In genomic region chr5:113372995-113373950, GRCm38 (mm10) we compare ENCODE assay signal across 8 mouse cellular contexts. TPM values are rescaled to one million over a fixed set of nuclear protein-coding genes. Genes with fewer than 3 reads are reported as not detected.
DNase-seq lines count a peak whose midpoint lies in the region; ATAC-seq and TF ChIP-seq lines count a peak whose summit lies in the region.

No protein-coding gene starts in this region.

- WGBS in intestine, embryonic 15.5 days = 7% methylated on average over 33 of the region's 33 CpGs
- 2% methylated on average over 33 of the region's 33 CpGs for WGBS in midbrain, postnatal 0 days

- no peak overlapping the region for H3K27ac ChIP-seq in intestine, embryonic 15.5 days
- H3K27ac ChIP-seq in midbrain, postnatal 0 days (ENCODE audit: low read depth, low read length) = peak overlapping the region; percentile 63

- peak overlapping the region; percentile 52 for H3K4me2 ChIP-seq in intestine, embryonic 15.5 days (replicated peaks)
- H3K4me2 ChIP-seq in midbrain, postnatal 0 days (ENCODE audit: low read depth, low read length, poor library complexity, severe bottlenecking) = peak overlapping the region; percentile 48

- peak overlapping the region; percentile 10; the same call in 1 of the 2 replicates for H3K4me3 ChIP-seq in intestine, embryonic 15.5 days (replicated peaks)
- H3K4me3 ChIP-seq in midbrain, postnatal 0 days (ENCODE audit: low read depth, low read length) = peak overlapping the region; percentile 20; the same call in 1 of the 2 replicates

- peak; percentile 98 for TF ChIP-seq CTCF in midbrain, postnatal 0 days (IDR thresholded peaks at IDR 0.05)

- no peaks in the 10 kb centered on the region for H3K9me3 ChIP-seq in intestine, embryonic 15.5 days
- no peaks in the 10 kb centered on the region for H3K9me3 ChIP-seq in midbrain, postnatal 0 days (ENCODE audit: low read length)

- H3K27me3 ChIP-seq in intestine, embryonic 15.5 days (replicated peaks) = no peaks in the 10 kb centered on the region; the same call in 1 of the 2 replicates
- no peaks in the 10 kb centered on the region for H3K27me3 ChIP-seq in midbrain, postnatal 0 days (ENCODE audit: insufficient read depth, low read length)

- 0 out of 2 replicates have a peak, but pooled peaks cover 6% of the 10 kb centered on the region for H3K4me1 ChIP-seq in intestine, embryonic 15.5 days (replicated peaks)
- 0 out of 2 replicates have a peak, but pooled peaks cover 7% of the 10 kb centered on the region for H3K4me1 ChIP-seq in midbrain, postnatal 0 days (ENCODE audit: insufficient read depth, low read length)

- no peak overlapping the region for H3K9ac ChIP-seq in intestine, embryonic 15.5 days
- peak overlapping the region; percentile 19; the same call in 1 of the 2 replicates for H3K9ac ChIP-seq in midbrain, postnatal 0 days (replicated peaks; ENCODE audit: low read length, poor library complexity, severe bottlenecking)

- H3K36me3 ChIP-seq in intestine, embryonic 15.5 days = no peaks in the 10 kb centered on the region
- H3K36me3 ChIP-seq in midbrain, postnatal 0 days (ENCODE audit: insufficient read depth, low read length) = no peaks in the 10 kb centered on the region

- peak; percentile 10 to 59 for DNase-seq in heart, adult 18-20 months
- DNase-seq in heart, adult 9 months (ENCODE audit: low spot score in 2 of 2) = no peak
- peak; percentile 88 for DNase-seq in cerebellum, adult 9-10 months
- DNase-seq in frontal cortex, postnatal 10 days (ENCODE audit: low spot score in 2 of 2) = peak; percentile 33 to 77
- peak; percentile 89 for DNase-seq in left cerebral cortex, postnatal 4 days
- DNase-seq in midbrain, postnatal 0 days (ENCODE audit: low spot score) = peak; percentile 78
- peak; percentile 57 for DNase-seq in testis, postnatal 14 days (ENCODE audit: low spot score)

- no peak for ATAC-seq in intestine, embryonic 15.5 days
- peak; percentile 66 for ATAC-seq in midbrain, postnatal 0 days (ENCODE audit: low FRiP score)

- intact Hi-C loops in left cerebral cortex, postnatal 4 days (cut with DNase I) = loop anchor here (5.0 kb wide), 1 partner anchor 204 kb away; no protein-coding TSS in a partner anchor

RNA-seq across cellular contexts. Expression of gene Aym1, which starts 16.2 kb away (rescaled TPM):
- total RNA-seq in heart, adult 18-20 months (2021) = not detected
- not detected in 2 replicates for polyA plus RNA-seq in intestine, embryonic 15.5 days (2015; fragmentation: Nextera tagmentation; extraction: Ambion mirVana)
- total RNA-seq in left cerebral cortex, postnatal 4 days (2021) = not detected
- total RNA-seq in midbrain, postnatal 0 days (2014; rRNA removed) = not detected in 2 replicates
- polyA plus RNA-seq in midbrain, postnatal 0 days (2015; fragmentation: Nextera tagmentation; extraction: Ambion mirVana) = not detected in 2 replicates

Comparison
In these comparisons a context has a peak if more than half of its experiments do, and no peak if none do; other contexts are left out.
1. DNase-seq: peak in heart, adult 18-20 months (2 of 2), cerebellum, adult 9-10 months (single experiment), frontal cortex, postnatal 10 days (2 of 2), left cerebral cortex, postnatal 4 days (single experiment), midbrain, postnatal 0 days (single experiment) and testis, postnatal 14 days (single experiment); none in heart, adult 9 months (0 of 2).